Mouse (Mus musculus) brain, embryonic 14.5 days (tissue): ENCODE measurements around the gene Slc27a5. TPM values are rescaled to one million over a fixed set of nuclear protein-coding genes. Genes with fewer than 3 reads are reported as not detected.

Experiments
- DNase-seq: peaks from one replicate; pipeline ENCODE4 v3.0.0-alpha.2; 2011; ENCODE audit warnings: low read depth
- CTCF ChIP-seq: fragments of 200-500 bp; IDR thresholded peaks from 2 replicates; pipeline ENCODE4 v1.5.1; 2012; ENCODE audit warnings: inconsistent platforms, mild to moderate bottlenecking, moderate library complexity, borderline replicate concordance; ENCODE audit not compliant: insufficient read depth, insufficient read length; ENCODE audit errors: extremely low read depth
- POLR2A ChIP-seq: fragments of 200-500 bp; IDR thresholded peaks from 2 replicates; pipeline ENCODE4 v1.6.1; 2012; ENCODE audit warnings: mild to moderate bottlenecking, inconsistent platforms, borderline replicate concordance; ENCODE audit not compliant: poor library complexity, insufficient read depth, insufficient read length, severe bottlenecking; ENCODE audit errors: extremely low read depth
- polyA plus RNA-seq: library from polyadenylated mRNA; depleted of rRNA; stranded (reverse); fragments of >200 nt; gene quantifications from 2 replicates; pipeline ENCODE4 v1.2.3, GENCODE M21; 2012

Gene Slc27a5
- polyA plus RNA-seq, 1 experiment, result 0.75 TPM

GRCm38 (mm10) chr7:13036806-13037205 is 38.8 kb upstream of the Slc27a5 start:
- DNase-seq, result no peak
- TF ChIP-seq POLR2A (no peak), CTCF (no peak)

GRCm38 (mm10) chr7:13035211-13035855 is 37.3 kb upstream of the Slc27a5 start:
- DNase-seq, result no peak
- no peak for TF ChIP-seq CTCF
- TF ChIP-seq POLR2A, result no peak

DNA sequence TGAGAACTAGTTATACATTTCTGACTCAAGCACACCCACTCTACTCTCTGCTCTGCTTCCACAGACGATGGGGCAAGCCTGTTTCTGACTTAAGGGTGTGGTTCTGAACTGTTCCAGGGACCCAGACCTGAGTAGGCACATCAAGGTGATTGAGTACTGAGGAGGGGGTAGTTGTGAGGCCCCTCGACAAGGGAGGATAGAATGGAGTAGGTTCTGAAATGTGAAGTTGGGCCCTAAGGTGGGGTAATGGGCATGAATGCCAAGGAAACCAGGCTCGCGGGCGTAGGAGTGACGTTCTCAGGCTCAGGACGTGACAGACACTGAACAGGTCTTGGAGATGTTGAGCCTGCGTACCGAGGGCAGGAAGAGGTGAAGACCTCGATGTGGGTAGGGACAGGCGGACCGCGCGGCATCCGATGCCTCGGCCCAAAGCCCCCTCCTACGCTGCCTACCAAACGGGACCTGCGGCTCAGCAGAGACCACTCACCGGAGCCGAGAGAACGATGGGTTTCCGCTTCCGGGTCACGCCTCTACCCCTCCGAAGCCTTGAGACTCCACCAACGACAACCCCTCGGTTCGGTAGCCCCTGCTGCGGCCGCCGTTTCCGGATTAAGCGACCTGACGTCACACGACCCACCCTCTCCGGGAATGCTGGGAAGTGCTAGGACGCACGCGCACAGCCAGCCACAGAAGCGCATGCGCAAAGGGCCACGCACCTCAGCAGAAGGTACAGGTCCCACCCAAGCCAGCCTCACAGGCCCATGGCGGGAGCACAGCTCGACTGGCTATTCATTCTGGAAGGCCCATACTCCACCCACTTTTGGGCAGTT is 36.4 kb upstream of the Slc27a5 start, which contains the start of gene Chmp2a:
Gene Chmp2a, minus strand, starts transcription at position 660 of the 830 bp plus-strand sequence.
- TF ChIP-seq CTCF, result no peak
- TF ChIP-seq POLR2A, result no peak; the same call in 1 of the 2 replicates

DNA sequence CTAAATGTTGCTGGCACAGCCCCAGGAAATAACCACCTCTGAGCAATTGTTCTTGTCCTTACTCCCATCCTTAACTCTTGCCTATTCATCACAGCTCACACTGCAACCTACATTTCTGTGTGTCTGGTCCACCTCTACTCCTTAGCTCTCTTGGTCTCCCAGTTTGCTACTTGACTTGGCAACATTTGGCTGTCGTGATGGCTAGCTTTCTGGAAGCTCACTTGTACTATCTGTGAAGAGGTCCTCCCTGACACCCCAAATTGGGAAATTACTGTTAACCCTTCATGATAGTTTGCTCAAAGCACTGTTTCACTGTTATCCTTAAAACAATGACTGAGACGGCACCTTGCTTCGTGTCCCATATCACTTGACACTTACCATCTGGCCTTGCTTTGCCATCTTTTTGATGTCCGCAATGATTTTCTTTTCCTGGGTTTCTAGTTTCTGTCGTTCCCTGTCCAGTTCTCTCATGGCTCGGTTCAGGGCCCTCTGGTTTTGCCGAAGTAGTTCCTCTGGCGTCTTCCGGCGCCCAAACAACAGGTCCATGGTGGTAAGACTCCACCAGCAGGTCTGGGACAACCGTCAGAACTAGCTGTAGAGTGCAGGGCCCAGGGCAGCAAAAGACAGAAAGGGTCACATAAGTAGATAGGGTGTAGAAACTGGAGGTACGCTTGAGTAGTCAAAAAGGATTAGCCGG is 35.6 kb upstream of the Slc27a5 start:
- DNase-seq, result no peak

More for the DNA sequence above, 36.4 kb upstream of the Slc27a5 start, which contains the start of gene Chmp2a:
- peak; percentile 99 for DNase-seq

GRCm38 (mm10) chr7:13032541-13032940 is 34.5 kb upstream of the Slc27a5 start:
- no peak for TF ChIP-seq CTCF
- no peak for TF ChIP-seq POLR2A
- DNase-seq, result no peak

More for the DNA sequence above, 35.6 kb upstream of the Slc27a5 start:
- TF ChIP-seq POLR2A (no peak), CTCF (no peak)

DNA sequence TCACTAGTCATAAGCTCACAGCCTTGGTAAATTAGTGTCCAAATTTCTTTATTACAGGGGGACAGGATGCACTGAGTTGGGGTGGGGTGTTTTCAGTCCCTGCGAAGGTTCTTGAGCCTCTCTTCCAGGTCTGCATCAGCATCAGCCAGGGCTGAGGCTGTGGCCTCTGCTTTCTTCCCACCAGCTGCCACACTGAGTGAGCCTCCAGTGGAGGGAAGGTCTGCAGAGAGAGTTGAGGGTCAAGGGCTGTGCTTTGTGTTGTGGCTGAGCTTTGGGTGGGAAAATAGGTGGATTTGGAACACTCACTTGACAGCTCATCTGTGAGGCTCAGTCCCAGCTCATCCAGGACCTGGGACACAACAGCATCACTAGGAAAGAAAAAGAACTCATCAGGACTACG is 34.0 kb upstream of the Slc27a5 start:
- DNase-seq, result no peak
- TF ChIP-seq CTCF, result no peak

- DNase-seq, result peak; percentile 43
- TF ChIP-seq POLR2A, result no peak
- peak; percentile 33; the same call in 1 of the 2 replicates for TF ChIP-seq CTCF
Observed at GRCm38 (mm10) chr7:13031069-13031468, 33.1 kb upstream of the Slc27a5 start.

DNA sequence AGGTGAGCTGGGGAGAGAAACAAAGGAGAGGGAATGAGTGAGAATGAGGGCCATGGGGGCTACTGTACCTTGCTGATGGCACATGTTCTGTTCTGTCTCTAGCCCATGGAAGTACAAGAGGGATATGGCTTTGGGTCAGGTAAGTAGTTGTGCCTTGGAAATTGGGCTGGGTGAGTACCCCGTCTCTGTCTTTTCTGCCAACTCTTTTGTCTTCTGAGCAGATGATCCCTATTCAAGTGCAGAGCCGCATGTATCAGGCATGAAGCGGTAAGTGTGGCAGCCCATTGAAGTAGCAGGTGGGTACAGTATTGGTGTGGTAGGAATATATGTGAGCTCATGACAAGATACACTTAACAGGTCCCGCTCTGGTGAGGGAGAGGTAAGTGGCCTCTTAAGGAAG is 31.0 kb upstream of the Slc27a5 start:
- TF ChIP-seq POLR2A (no peak), CTCF (no peak)
- DNase-seq, result no peak

DNA sequence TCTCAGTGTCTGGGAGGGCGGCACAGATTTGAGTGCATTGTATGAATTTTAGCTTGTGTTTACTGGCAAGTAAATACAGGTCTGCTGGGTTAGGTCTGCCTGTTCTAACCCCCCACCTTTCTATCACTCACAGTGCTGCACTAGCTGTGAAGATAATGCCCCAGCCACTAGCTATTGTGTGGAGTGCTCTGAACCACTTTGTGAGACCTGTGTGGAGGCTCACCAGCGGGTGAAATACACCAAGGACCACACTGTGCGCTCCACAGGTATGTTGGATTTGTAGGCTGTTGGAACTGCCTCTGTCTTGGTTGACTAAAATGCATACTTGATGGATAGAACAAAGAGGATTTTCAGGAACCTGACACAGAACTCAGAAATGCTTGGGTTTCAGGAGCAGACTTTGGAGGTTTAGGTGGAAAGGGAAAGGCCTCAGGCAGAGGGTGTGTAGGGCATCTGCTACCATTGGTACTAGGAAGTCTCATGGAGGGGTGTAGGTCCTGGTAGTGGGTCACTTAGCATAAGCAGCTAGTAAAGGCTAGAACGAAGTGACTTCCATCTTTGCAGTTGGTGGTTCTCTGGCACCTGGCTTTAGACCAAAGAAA is 27.6 kb upstream of the Slc27a5 start:
- TF ChIP-seq CTCF (no peak), POLR2A (no peak)

GRCm38 (mm10) chr7:13024805-13025204 is 26.8 kb upstream of the Slc27a5 start:
- DNase-seq, result peak; percentile 87
- TF ChIP-seq CTCF (no peak), POLR2A (no peak)

More for the DNA sequence above, 27.6 kb upstream of the Slc27a5 start:
- no peak for DNase-seq

DNA sequence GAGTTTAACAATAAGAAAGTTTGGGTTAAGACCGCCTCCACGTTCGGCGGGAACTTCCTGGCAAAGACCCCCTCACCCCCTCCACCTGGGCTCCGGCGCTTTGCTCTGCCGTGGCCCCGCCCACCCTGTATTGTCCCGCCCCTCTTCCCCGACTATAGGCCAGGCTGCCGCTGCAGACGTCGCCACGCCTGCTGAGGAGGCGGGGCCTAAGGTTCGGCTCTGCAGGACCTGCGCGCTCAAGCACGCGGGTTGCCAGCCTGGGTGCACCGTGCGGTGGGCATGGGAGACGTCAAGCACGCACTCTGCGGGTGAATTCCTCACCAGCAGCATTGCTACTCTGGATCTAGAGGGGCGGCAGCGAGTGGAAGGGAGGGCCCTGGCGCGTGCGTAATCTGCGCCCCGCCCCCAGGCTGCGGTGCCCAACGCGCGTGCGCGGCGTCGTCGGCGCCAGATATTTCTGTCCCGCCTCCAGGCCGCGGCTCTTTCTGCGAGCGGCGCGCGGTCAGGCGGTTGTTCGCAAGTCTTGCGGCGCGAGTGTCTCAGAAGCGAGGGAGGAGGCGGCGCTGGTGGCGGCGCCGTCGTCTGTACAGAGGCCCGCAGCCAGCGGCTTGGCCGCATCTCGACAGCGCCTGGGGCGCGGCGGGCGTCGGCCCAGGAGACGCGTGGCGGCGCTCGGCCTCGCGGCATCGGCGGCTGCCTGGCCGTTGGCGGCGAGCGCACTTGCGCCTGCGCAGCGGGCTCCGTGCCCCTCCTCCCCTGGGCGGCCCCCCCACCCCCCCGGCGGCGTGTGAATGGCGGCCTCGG is 26.1 kb upstream of the Slc27a5 start:
- TF ChIP-seq CTCF (no peak), POLR2A (peak; percentile 89)
- DNase-seq, result peak; percentile 98

GRCm38 (mm10) chr7:13022773-13023535 is 25.0 kb upstream of the Slc27a5 start:
- TF ChIP-seq POLR2A (no peak), CTCF (no peak)

GRCm38 (mm10) chr7:13015217-13015616 is 17.2 kb upstream of the Slc27a5 start:
- no peak for DNase-seq
- TF ChIP-seq CTCF, result no peak

More at GRCm38 (mm10) chr7:13022773-13023535, 25.0 kb upstream of the Slc27a5 start:
- peak; percentile 88 for DNase-seq
